9 mouse cellular contexts compared by ENCODE assay signal in the genomic region with DNA sequence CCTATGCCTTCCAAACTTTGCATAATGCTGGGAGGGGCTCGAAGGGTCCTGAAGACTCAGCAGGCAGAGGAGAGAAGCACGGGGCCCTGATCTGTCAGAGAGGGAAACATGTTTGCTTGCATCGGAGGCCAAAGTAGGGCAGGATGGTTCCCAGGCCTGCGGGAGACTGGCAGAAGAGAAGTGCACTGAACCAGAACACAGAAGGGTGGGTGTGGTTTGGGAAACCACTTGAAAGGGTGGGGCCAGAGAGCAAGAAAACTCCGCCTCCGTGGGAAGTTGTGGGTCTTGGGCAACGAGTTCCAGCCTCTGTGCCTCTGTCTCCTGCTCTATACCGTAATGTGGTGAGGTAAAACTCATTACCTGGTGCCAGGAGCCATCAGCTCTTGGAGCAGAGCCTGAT. TPM values are rescaled to one million over a fixed set of nuclear protein-coding genes. Genes with fewer than 3 reads are reported as not detected.
DNase-seq lines count a peak whose midpoint lies in the region.
"Had no signal": no experiment of that assay in that cellular context is flagged by ENCODE, and none has a peak within 500 bp of the region (broad histone marks: within the 10 kb centered on the region; RNA-seq: fewer than 3 reads in every experiment).

No protein-coding gene starts in this region.

- peak; percentile 70 to 72 for DNase-seq in cerebellum, postnatal 10 days
- no peak for DNase-seq in cerebellum, adult 8-10 months
- peak; percentile 80 for DNase-seq in 416B (ENCODE audit: low read depth)
- DNase-seq in c-Kit-positive CD71-positive TER-119-positive erythroid progenitor cells, embryonic 14.5 days (ENCODE audit: low spot score): peak; percentile 13
- peak; percentile 57 to 58 for DNase-seq in kidney, adult 8-10 months
- DNase-seq in layer of hippocampus, adult 9-10 months (ENCODE audit: low spot score): no peak
- DNase-seq in adrenal gland, adult 18-20 months (ENCODE audit: low spot score in 2 of 2): no peak

- H3K27me3 ChIP-seq in megakaryocyte, embryonic 14.5 days (replicated peaks): peaks cover 21% of the 10 kb centered on the region
- H3K27me3 ChIP-seq: limb, embryonic 12.5 days had no signal

- H3K36me3 ChIP-seq in megakaryocyte, embryonic 14.5 days (replicated peaks; ENCODE audit: low read length): no peaks in the 10 kb centered on the region
- H3K36me3 ChIP-seq: limb, embryonic 12.5 days had no signal

- H3K4me1 ChIP-seq in megakaryocyte, embryonic 14.5 days: peaks cover 57% of the 10 kb centered on the region

- H3K9me3 ChIP-seq in megakaryocyte, embryonic 14.5 days: no peaks in the 10 kb centered on the region

- peak overlapping the region; percentile 70 for H3K4me3 ChIP-seq in megakaryocyte, embryonic 14.5 days (replicated peaks)
- H3K4me3 ChIP-seq: limb, embryonic 12.5 days had no signal

RNA-seq across cellular contexts. Expression of gene Cstad, which starts 7.7 kb away (rescaled TPM):
- polyA plus RNA-seq in megakaryocyte, embryonic 14.5 days (2012; ENCODE audit: insufficient read depth, low replicate concordance): not detected in 2 replicates
- total RNA-seq in adrenal gland, adult 18-20 months (2021): under 1 TPM in 1 of 2 experiments, not detected in 1; 0.51 TPM

Comparison
In these comparisons a context has a peak if more than half of its experiments do, and no peak if none do; other contexts are left out.
1. DNase-seq: peak in cerebellum, postnatal 10 days (2 of 2), 416B (single experiment), c-Kit-positive CD71-positive TER-119-positive erythroid progenitor cells, embryonic 14.5 days (single experiment) and kidney, adult 8-10 months (2 of 2); none in cerebellum, adult 8-10 months (single experiment), layer of hippocampus, adult 9-10 months (single experiment) and adrenal gland, adult 18-20 months (0 of 2).